Mouse (Mus musculus) heart, adult 2 months (tissue): Measurements from ENCODE around the gene Prtg. TPM values are rescaled to one million over a fixed set of nuclear protein-coding genes. Genes with fewer than 3 reads are reported as not detected.

Experiments used
- DNase-seq, 2 experiments: peaks; one replicate each; pipeline ENCODE4 v3.0.0; 2021
- H3K27ac ChIP-seq: fragments of 200-600 bp; 2 replicates; pipeline ENCODE4 v1.8.1; 2022
- H3K27me3 ChIP-seq: fragments of 200-500 bp; 2 replicates; pipeline ENCODE4 v1.6.1; 2012; ENCODE audit warnings: mild to moderate bottlenecking, low read length, inconsistent platforms, mixed read lengths; ENCODE audit not compliant: control insufficient read depth, insufficient read depth
- H3K36me3 ChIP-seq: fragments of 200-500 bp; 2 replicates; pipeline ENCODE4 v1.6.1; 2012; ENCODE audit warnings: low read length, inconsistent platforms; ENCODE audit not compliant: control insufficient read depth, insufficient read depth
- H3K4me1 ChIP-seq: fragments of 200-500 bp; 2 replicates; pipeline ENCODE4 v1.6.1; 2011; ENCODE audit warnings: low read length; ENCODE audit not compliant: control insufficient read depth, insufficient read depth
- H3K4me3 ChIP-seq: fragments of 200-600 bp; 2 replicates; pipeline ENCODE4 v1.8.1; 2022
- H3K79me2 ChIP-seq: fragments of 200-500 bp; replicated peaks from 2 replicates; pipeline ENCODE4 v1.6.1; 2012; ENCODE audit warnings: mild to moderate bottlenecking, inconsistent platforms, low read length, moderate library complexity, mixed read lengths; ENCODE audit not compliant: control insufficient read depth, insufficient read depth
- H3K9ac ChIP-seq: fragments of 200-500 bp; 2 replicates; pipeline ENCODE4 v1.6.1; 2012; ENCODE audit warnings: low read depth, mild to moderate bottlenecking, control low read depth, inconsistent platforms, low read length, mixed read lengths
- CTCF ChIP-seq: fragments of 200-600 bp; IDR thresholded peaks from 2 replicates; pipeline ENCODE4 v1.8.1; 2022; ENCODE audit warnings: antibody characterized with exemption, mild to moderate bottlenecking, moderate library complexity
- EP300 ChIP-seq: fragments of 200-500 bp; IDR thresholded peaks from 2 replicates; pipeline ENCODE4 v1.6.1; 2011; ENCODE audit warnings: low read depth, low read length, control low read depth; ENCODE audit not compliant: insufficient read depth
- POLR2A ChIP-seq: fragments of 200-500 bp; IDR thresholded peaks from 2 replicates; pipeline ENCODE4 v1.6.1; 2011; ENCODE audit warnings: mild to moderate bottlenecking, low read depth, low read length, control low read depth; ENCODE audit not compliant: insufficient read depth
- WGBS: fragments of 180-500 bp; shearing (Covaris S2); methylation state at CpG from one replicate; pipeline ENCODE4 v1.1.7; 2018; 5-methylcytosine and 5-hydroxymethylcytosine counted together
- intact Hi-C: fragments of 180-260 bp; cut with DNase I; formaldehyde crosslinking; loops from one replicate; pipeline ENCODE4 v1.15.1; 2025
- polyA plus RNA-seq: library from polyadenylated mRNA; depleted of rRNA; stranded (reverse); fragments of >200 nt; gene quantifications from 2 replicates; pipeline ENCODE4 v1.2.3, GENCODE M21; 2012; rRNA removed
- total RNA-seq, 2 experiments: library from RNA; stranded (reverse); gene quantifications; 2 replicates each; pipeline ENCODE4 v1.2.3; 2021

Prtg gene
- total and polyA plus RNA-seq, 3 experiments: 0.02 to 0.27 (median 0.05) TPM

DNA sequence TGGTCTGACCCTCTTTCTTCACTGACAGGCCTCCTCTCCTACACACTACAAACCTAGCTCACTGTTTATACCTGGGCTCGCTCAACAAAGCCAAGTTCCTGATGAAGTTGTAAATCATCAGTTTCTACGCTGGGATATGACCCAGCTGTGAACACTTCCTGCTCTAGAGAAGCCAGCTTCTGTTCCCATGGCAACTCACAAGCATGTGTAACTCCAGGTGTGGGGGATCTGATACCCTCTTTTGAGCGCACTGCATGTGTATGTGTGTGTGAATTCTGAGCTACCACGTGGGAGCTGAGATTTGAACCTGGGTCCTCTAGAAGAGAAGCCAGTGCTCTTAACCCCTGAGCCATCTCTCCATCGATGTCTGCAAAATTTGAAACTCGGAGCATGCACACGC is 142.9 kb downstream of the Prtg start:
- intact Hi-C loops: no loop called here
- 77% methylated on average over 7 of the region's 7 CpGs for WGBS
- TF ChIP-seq POLR2A: no peak
- no peak for TF ChIP-seq EP300
- no peak for TF ChIP-seq CTCF
- Histone ChIP-seq H3K27me3 (0 out of 2 replicates have a peak, but pooled peaks cover 1% of the 10 kb centered on the region), H3K4me1 (no peaks in the 10 kb centered on the region), H3K36me3 (no peaks in the 10 kb centered on the region), H3K9ac (no peak overlapping the region), H3K4me3 (no peak overlapping the region), H3K79me2 (no peaks in the 10 kb centered on the region), H3K27ac (no peak overlapping the region)
- DNase-seq: no peak

- Histone ChIP-seq H3K36me3 (no peaks in the 10 kb centered on the region), H3K9ac (no peak overlapping the region), H3K27ac (no peak overlapping the region), H3K4me3 (no peak overlapping the region), H3K4me1 (no peaks in the 10 kb centered on the region), H3K79me2 (no peaks in the 10 kb centered on the region), H3K27me3 (no peaks in the 10 kb centered on the region)
- intact Hi-C loops: loop anchor here (5.0 kb wide), 1 partner anchor 62 kb away; no protein-coding TSS in a partner anchor
- no peak for DNase-seq
- 52% methylated on average over 2 of the region's 2 CpGs for WGBS
- TF ChIP-seq POLR2A (no peak), CTCF (peak; percentile 53), EP300 (no peak)
These were observed 148.1 kb downstream of the Prtg start for GRCm38 (mm10) chr9:72954746-72955145.

- peak; percentile 84 for TF ChIP-seq CTCF
- TF ChIP-seq POLR2A: no peak
- no peaks in the 10 kb centered on the region for H3K79me2 ChIP-seq
- no peaks in the 10 kb centered on the region for H3K4me1 ChIP-seq
- no peak overlapping the region for H3K27ac ChIP-seq
- H3K9ac ChIP-seq: no peak overlapping the region
- no peaks in the 10 kb centered on the region for H3K36me3 ChIP-seq
- H3K4me3 ChIP-seq: no peak overlapping the region
- intact Hi-C loops: no loop called here
- H3K27me3 ChIP-seq: no peaks in the 10 kb centered on the region
- peak; percentile 21 to 45 for DNase-seq
- WGBS: 19% methylated on average over 1 of the region's 1 CpGs
These were observed 148.9 kb downstream of the Prtg start for GRCm38 (mm10) chr9:72955546-72955945.

DNA sequence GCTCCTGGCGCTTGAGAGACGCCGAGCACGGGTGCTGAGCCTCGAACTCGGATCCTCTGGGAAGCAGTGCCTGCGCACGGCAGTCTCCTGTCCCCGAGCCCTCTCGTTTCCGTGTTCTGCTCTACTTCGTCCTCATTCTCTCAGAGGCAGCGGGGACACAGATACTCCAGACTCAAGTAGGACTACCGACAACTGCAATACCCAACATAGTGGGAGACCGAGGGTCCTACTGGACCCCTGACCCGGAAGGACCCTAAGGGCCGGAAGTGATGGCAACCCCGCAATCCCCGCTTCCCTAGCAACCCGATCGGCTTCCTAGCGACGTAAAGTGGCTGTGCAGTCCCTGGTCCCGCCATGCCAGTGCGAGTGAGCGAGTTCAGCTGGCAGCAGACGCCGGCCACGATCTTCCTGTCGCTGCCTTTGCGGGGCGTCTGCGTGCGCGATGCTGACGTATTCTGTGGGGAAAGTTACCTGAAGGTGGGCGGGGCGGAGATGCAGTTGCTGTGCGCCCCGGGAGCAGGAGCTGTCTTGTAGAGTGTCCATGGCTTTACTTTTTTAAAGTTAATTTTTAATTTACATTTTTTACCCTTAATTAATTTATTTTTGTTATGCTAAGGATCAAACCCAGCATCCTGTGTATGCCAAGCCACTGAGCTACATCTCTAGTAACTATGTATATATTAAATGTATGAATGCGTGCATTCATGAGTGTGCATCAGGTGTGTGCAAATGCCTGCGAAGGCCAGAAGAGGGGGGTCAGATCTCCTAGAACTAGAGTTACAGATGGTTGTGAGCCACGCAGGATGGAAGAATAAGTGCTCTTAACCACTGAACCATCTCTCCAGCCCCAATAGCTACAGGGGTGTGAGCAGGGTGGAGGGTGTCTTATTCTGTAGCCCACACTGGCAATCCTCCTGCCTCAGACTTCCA is 152.1 kb downstream of the Prtg start, which contains the start of the genes Dyx1c1 and Gm44503:
TSS of gene Dyx1c1 (plus strand) at position 265 of the 930 bp plus-strand sequence.
TSS of gene Gm44503 (plus strand) at position 332 of the 930 bp plus-strand sequence.
- no peak for TF ChIP-seq EP300
- 0 out of 2 replicates have a peak, but pooled peaks have one; percentile 14 for TF ChIP-seq CTCF
- TF ChIP-seq POLR2A: peak; percentile 58
- peak within 1 kb of the TSS; percentile 48 for H3K27ac ChIP-seq
- intact Hi-C loops: no loop called here
- H3K36me3 ChIP-seq: no peaks in the 10 kb centered on the region
- no peaks in the 10 kb centered on the region for H3K79me2 ChIP-seq
- 2% methylated on average over 43 of the region's 43 CpGs for WGBS
- H3K27me3 ChIP-seq: no peaks in the 10 kb centered on the region
- peak within 1 kb of the TSS; percentile 62 for H3K4me3 ChIP-seq
- H3K9ac ChIP-seq: peak within 1 kb of the TSS; percentile 68
- H3K4me1 ChIP-seq: no peaks in the 10 kb centered on the region
- DNase-seq: peak; percentile 73 to 77

DNA sequence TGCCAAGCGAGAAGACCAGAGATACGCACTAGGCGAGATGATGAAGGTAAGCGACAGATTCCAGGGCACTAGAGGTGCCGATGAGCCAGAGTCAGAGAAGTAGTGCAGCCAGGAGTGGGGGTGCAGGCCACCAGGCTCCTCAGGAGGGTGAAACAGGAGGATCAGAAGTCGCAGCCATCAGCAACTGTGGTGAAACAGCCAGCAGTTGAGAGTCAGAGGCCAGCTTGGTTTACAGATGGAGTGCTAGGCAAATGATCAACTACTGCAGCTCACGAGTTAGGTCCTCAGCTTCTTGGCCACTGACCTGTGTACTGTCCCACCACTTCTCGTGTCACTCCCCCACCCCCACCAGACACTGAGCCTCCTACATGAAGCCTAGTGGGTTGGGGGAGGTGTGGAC is 154.7 kb downstream of the Prtg start:
- Histone ChIP-seq H3K36me3 (no peaks in the 10 kb centered on the region), H3K9ac (no peak overlapping the region), H3K27me3 (no peaks in the 10 kb centered on the region), H3K79me2 (no peaks in the 10 kb centered on the region), H3K4me3 (no peak overlapping the region), H3K27ac (no peak overlapping the region), H3K4me1 (no peaks in the 10 kb centered on the region)
- whole genome bisulfite sequencing: 66% methylated on average over 8 of the region's 8 CpGs
- TF ChIP-seq POLR2A: no peak
- no peak for TF ChIP-seq EP300
- no peak for TF ChIP-seq CTCF
- intact Hi-C loops: no loop called here
- no peak for DNase-seq

DNA sequence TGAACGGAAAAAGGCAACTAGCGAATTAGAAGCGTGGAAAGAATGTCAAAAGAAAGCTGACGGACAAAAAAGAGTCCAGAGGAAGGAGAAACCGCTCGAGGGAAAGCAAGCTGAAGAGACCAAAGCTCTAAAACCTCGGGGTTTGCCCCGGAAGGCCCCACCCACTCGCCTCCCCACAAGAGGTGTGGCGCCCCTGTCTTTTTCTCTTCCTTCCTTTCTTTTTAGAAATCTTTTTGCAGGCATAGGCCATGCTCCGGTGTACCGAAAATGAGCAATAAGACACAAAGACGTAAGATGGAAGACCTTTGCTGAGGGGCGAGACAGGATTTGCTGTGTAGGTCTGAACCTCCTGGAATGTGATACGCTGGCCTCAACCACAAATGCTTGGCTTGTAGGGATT is 155.3 kb downstream of the Prtg start:
- peak in 1 of 2 experiments; percentile 33 for DNase-seq
- intact Hi-C loops: no loop called here
- H3K27ac ChIP-seq: no peak overlapping the region
- H3K36me3 ChIP-seq: no peaks in the 10 kb centered on the region
- H3K27me3 ChIP-seq: no peaks in the 10 kb centered on the region
- no peaks in the 10 kb centered on the region for H3K4me1 ChIP-seq
- 68% methylated on average over 15 of the region's 15 CpGs for WGBS
- H3K9ac ChIP-seq: no peak overlapping the region
- H3K4me3 ChIP-seq: no peak overlapping the region
- H3K79me2 ChIP-seq: no peaks in the 10 kb centered on the region
- TF ChIP-seq EP300 (no peak), POLR2A (no peak), CTCF (no peak)

Other genes with a start within 250 kb of the Prtg start
- gene Nedd4, start 144.5 kb upstream of the Prtg start, total RNA-seq: 100 to 1,000 TPM; 317 to 357 TPM
- 129 and 289 TPM in 2 replicates for gene Nedd4, start 144.5 kb upstream of the Prtg start, polyA plus RNA-seq
- gene Pygo1, start 118.8 kb downstream of the Prtg start, total RNA-seq: 10 to 100 TPM; 13.6 to 16.0 TPM
- gene Pygo1, start 118.8 kb downstream of the Prtg start, polyA plus RNA-seq: 3.3 and 7.3 TPM in 2 replicates
- under 1 TPM; 0.18 to 0.52 TPM for gene Dyx1c1, start 151.9 kb downstream of the Prtg start, total RNA-seq
- gene Dyx1c1, start 151.9 kb downstream of the Prtg start, polyA plus RNA-seq: 0.39 and 0.59 TPM in 2 replicates
- gene Gm44503, start 152.0 kb downstream of the Prtg start, total RNA-seq: under 1 TPM; 0.31 to 0.34 TPM
- not detected in 2 replicates for gene Gm44503, start 152.0 kb downstream of the Prtg start, polyA plus RNA-seq
- 1 to 10 TPM; 6.1 to 8.3 TPM for gene Ccpg1os, start 178.5 kb downstream of the Prtg start, total RNA-seq
- 7.5 and 10.1 TPM in 2 replicates for gene Ccpg1os, start 178.5 kb downstream of the Prtg start, polyA plus RNA-seq
- 100 to 1,000 TPM in 1 of 2 experiments, 10 to 100 TPM in 1; 86.5 to 108 TPM for gene Ccpg1, start 178.6 kb downstream of the Prtg start, total RNA-seq
- 15.5 and 28.3 TPM in 2 replicates for gene Ccpg1, start 178.6 kb downstream of the Prtg start, polyA plus RNA-seq
- gene Pigb, start 233.5 kb downstream of the Prtg start, total RNA-seq: 1 to 10 TPM; 1.6 to 2.2 TPM
- gene Pigb, start 233.5 kb downstream of the Prtg start, polyA plus RNA-seq: 4.5 and 6.1 TPM in 2 replicates
- 1 to 10 TPM; 4.5 to 5.6 TPM for gene Rab27a, start 238.0 kb downstream of the Prtg start, total RNA-seq
- 2.3 TPM in 2 replicates for gene Rab27a, start 238.0 kb downstream of the Prtg start, polyA plus RNA-seq